Comparison of ENCODE assay signal across 8 mouse cellular contexts in the genomic region with DNA sequence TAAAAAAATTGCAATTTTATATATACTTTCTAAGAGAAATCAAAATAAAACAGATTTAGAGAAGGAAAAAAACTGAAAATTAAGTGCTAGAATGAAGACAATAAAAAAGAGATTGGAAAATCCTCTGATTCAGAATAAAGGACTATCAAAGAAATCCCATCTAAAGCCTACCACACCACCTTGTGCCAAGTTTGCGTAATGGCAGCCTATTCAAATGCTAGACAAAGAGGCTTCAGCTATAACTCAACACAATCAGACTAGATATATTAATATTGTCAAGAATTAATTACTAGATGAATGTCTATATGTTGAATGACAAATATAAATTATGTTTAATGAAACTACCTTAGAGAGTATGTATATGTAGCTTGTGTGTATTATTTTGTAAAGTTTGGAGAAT.
DNase-seq lines count a peak whose midpoint lies in the region; ATAC-seq and TF ChIP-seq lines count a peak whose summit lies in the region.

No protein-coding gene starts in this region.

- ATAC-seq in kidney, embryonic 16.5 days (ENCODE audit: low FRiP score, low TSS enrichment) = no peak
- ATAC-seq in Patski = no peak
- ATAC-seq in heart, embryonic 11.5 days (replicated peaks; ENCODE audit: insufficient number of reproducible peaks, low FRiP score, low TSS enrichment) = no peak

- in situ Hi-C loops in Patski (cut with MboI; ENCODE audit: low pct_unique_long_range_greater_than_20kb) = no loop called here

- no peaks in the 10 kb centered on the region for H3K36me3 ChIP-seq in kidney, embryonic 16.5 days (ENCODE audit: insufficient read depth, low read length)
- H3K36me3 ChIP-seq in heart, embryonic 11.5 days (ENCODE audit: control insufficient read depth, insufficient read depth, low read length) = no peaks in the 10 kb centered on the region

- no peak overlapping the region for H3K4me3 ChIP-seq in kidney, embryonic 16.5 days (ENCODE audit: low read length)
- H3K4me3 ChIP-seq in heart, embryonic 11.5 days (ENCODE audit: low read depth, low read length) = no peak overlapping the region

- no peaks in the 10 kb centered on the region for H3K9me3 ChIP-seq in kidney, embryonic 16.5 days (ENCODE audit: low read length)
- H3K9me3 ChIP-seq in heart, embryonic 11.5 days (replicated peaks; ENCODE audit: control insufficient read depth, low read length) = no peaks in the 10 kb centered on the region

- peak; percentile 5 to 6 for DNase-seq in kidney, postnatal 4 days
- DNase-seq in Patski (ENCODE audit: low read depth, low spot score) = no peak
- peak; percentile 39 for DNase-seq in embryo, embryonic 11 days
- DNase-seq in left cerebral cortex, postnatal 4 days = peak; percentile 27
- DNase-seq in natural killer cell, adult 2 months (ENCODE audit: low spot score in 2 of 2) = no peak
- DNase-seq in adrenal gland, postnatal 25 days = no peak

- H3K27me3 ChIP-seq in kidney, embryonic 16.5 days (ENCODE audit: insufficient read depth, low read length) = no peaks in the 10 kb centered on the region
- no peaks in the 10 kb centered on the region for H3K27me3 ChIP-seq in Patski
- no peaks in the 10 kb centered on the region for H3K27me3 ChIP-seq in heart, embryonic 11.5 days (ENCODE audit: control insufficient read depth, insufficient read depth, low read length)

- H3K4me1 ChIP-seq in kidney, embryonic 16.5 days (ENCODE audit: insufficient read depth, low read length) = no peaks in the 10 kb centered on the region
- no peaks in the 10 kb centered on the region for H3K4me1 ChIP-seq in heart, embryonic 11.5 days (ENCODE audit: control insufficient read depth, insufficient read depth, low read length)

- CTCF ChIA-PET in Patski (lab: Charles Lee) = no interaction called here

- H3K27ac ChIP-seq in kidney, embryonic 16.5 days (ENCODE audit: low read length) = no peak overlapping the region
- no peak overlapping the region for H3K27ac ChIP-seq in heart, embryonic 11.5 days (ENCODE audit: low read depth, low read length)

- H3K9ac ChIP-seq in kidney, embryonic 16.5 days (replicated peaks; ENCODE audit: low read length) = no peak overlapping the region
- no peak overlapping the region for H3K9ac ChIP-seq in heart, embryonic 11.5 days (ENCODE audit: low read depth, low read length)

- no peak overlapping the region for H3K4me2 ChIP-seq in kidney, embryonic 16.5 days (replicated peaks; ENCODE audit: low read depth, low read length)
- no peak overlapping the region for H3K4me2 ChIP-seq in heart, embryonic 11.5 days

- POLR2A ChIA-PET in Patski (lab: Charles Lee) = no interaction called here

- 54% methylated on average over 1 of the region's 1 CpGs for WGBS in kidney, embryonic 16.5 days
- 50% methylated on average over 1 of the region's 1 CpGs for WGBS in heart, embryonic 11.5 days (ENCODE audit: insufficient replicate concordance)

- peak; percentile 31 for TF ChIP-seq CTCF in Patski (IDR thresholded peaks at IDR 0.05)

- intact Hi-C loops in left cerebral cortex, postnatal 4 days (cut with DNase I) = no loop called here

Comparison
In these comparisons a context has a peak if more than half of its experiments do, and no peak if none do; other contexts are left out.
1. DNase-seq: peak in kidney, postnatal 4 days (2 of 2), embryo, embryonic 11 days (single experiment) and left cerebral cortex, postnatal 4 days (single experiment); none in Patski (single experiment), natural killer cell, adult 2 months (0 of 2) and adrenal gland, postnatal 25 days (single experiment).